Mouse (Mus musculus) E14TG2a.4 (cell line): ENCODE data around the gene Sptbn4.

Experiments
- CTCF ChIP-seq: conservative IDR thresholded peaks from 2 replicates; pipeline ENCODE4 v1.5.1; 2014; ENCODE audit warnings: low read length
- NANOG ChIP-seq: IDR thresholded peaks from 2 replicates; pipeline ENCODE4 v1.6.1; 2014; ENCODE audit warnings: borderline replicate concordance, low read length, mixed read lengths
- POU5F1 ChIP-seq: IDR thresholded peaks from 2 replicates; pipeline ENCODE4 v1.6.1; 2014; ENCODE audit warnings: low read length, borderline replicate concordance

- TF ChIP-seq CTCF (no peak), POU5F1 (no peak), NANOG (no peak)
These were observed 7.1 kb upstream of the Sptbn4 start for GRCm38 (mm10) chr7:27454461-27455121.
